Mouse (Mus musculus): Measurements from ENCODE around the gene Tmem200b. TPM values are rescaled to one million over a fixed set of nuclear protein-coding genes. Genes with fewer than 3 reads are reported as not detected.

Gene Tmem200b
- 0.18 TPM in 1 of 2 replicates, not detected in the other for polyA plus RNA-seq (2015; fragmentation: Nextera tagmentation; extraction: Ambion mirVana)

GRCm38 (mm10) chr4:131921461-131922346, at the start of gene Tmem200b:
Tmem200b (plus strand) TSS chr4:131921771.
- Histone ChIP-seq H3K27me3 (ENCODE audit: control insufficient read depth, insufficient read depth, low read depth, low read length) (peaks cover 58% of the 10 kb centered on the region), H3K27ac (ENCODE audit: low read length) (no peak within 1 kb of the TSS), H3K9me3 (replicated peaks; ENCODE audit: control insufficient read depth, low read length, poor library complexity, severe bottlenecking) (no peaks in the 10 kb centered on the region), H3K36me3 (ENCODE audit: control insufficient read depth, insufficient read depth, low read length) (peaks cover 7% of the 10 kb centered on the region), H3K4me2 (ENCODE audit: low read length) (peak within 1 kb of the TSS; percentile 74), H3K4me1 (ENCODE audit: control insufficient read depth, insufficient read depth, low read length) (peaks cover 16% of the 10 kb centered on the region), H3K4me3 (ENCODE audit: low read depth, low read length) (peak within 1 kb of the TSS; percentile 43), H3K9ac (ENCODE audit: low read depth, low read length) (peak within 1 kb of the TSS; percentile 64)
- ATAC-seq: no peak
- WGBS: 2% methylated on average over 102 of the region's 130 CpGs

- no peaks in the 10 kb centered on the region for H3K36me3 ChIP-seq (ENCODE audit: control insufficient read depth, insufficient read depth, low read length)
- WGBS: 10% methylated on average over 11 of the region's 11 CpGs
- H3K9ac ChIP-seq (ENCODE audit: low read depth, low read length): peak overlapping the region; percentile 70
- peaks cover 30% of the 10 kb centered on the region for H3K4me1 ChIP-seq (ENCODE audit: control insufficient read depth, insufficient read depth, low read length)
- H3K9me3 ChIP-seq (replicated peaks; ENCODE audit: control insufficient read depth, low read length, poor library complexity, severe bottlenecking): no peaks in the 10 kb centered on the region
- peak overlapping the region; percentile 73 for H3K4me2 ChIP-seq (ENCODE audit: low read length)
- H3K27ac ChIP-seq (ENCODE audit: low read length): peak overlapping the region; percentile 78
- H3K27me3 ChIP-seq (ENCODE audit: control insufficient read depth, insufficient read depth, low read depth, low read length): no peaks in the 10 kb centered on the region
- peak overlapping the region; percentile 97 for H3K4me3 ChIP-seq (ENCODE audit: low read depth, low read length)
- ATAC-seq: peak; percentile 62
These were observed 48.8 kb upstream of the Tmem200b start for GRCm38 (mm10) chr4:131872672-131873292.

DNA sequence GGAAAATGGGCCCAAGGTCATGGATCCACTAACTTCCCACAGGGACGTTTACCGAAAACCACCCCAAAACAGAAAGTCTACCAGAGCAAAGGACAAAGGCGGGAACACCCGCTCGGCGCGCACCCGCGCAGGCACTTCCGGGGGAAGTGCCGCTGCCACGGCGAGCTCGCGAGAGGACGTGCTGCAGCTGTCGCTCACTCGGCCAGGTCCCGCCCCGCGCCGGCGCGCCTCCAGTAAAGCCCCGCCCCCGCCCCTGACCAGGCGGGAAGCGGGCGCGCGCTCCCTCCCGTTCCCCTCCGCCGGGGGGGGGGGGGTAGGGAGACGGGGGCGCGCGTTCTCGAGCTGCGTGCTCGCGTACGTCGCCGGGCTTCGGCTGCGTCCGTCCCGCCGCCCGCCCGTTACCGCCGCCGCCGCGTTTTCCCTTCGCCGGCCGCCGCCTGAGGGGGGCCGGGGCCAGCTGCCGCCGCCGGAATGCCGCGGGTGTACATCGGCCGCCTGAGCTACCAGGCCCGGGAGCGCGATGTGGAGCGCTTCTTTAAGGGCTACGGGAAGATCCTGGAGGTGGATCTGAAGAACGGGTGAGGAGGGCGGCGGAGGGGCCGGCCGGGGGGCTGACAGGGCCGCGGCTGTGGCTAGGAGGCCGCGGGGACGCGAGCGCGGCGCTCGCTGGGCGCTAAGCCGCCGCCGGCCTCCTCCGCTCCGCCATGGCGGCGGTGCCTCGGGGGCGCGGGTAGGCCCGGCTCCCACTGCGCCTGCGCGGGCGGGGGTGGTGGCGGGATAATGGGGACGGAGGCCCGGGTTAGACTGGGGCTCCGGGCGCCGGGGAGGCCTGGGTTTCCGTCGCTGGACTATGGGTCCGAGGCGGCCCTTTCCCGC, 48.0 kb upstream of the Tmem200b start, which contains the start of gene Srsf4:
Srsf4 (plus strand) TSS at position 325 of the 876 bp plus-strand sequence.
- under 1% methylated on average over 67 of the region's 116 CpGs for WGBS
- H3K36me3 ChIP-seq (ENCODE audit: control insufficient read depth, insufficient read depth, low read length): no peaks in the 10 kb centered on the region
- peak within 1 kb of the TSS; percentile 97 for H3K4me3 ChIP-seq (ENCODE audit: low read depth, low read length)

GRCm38 (mm10) chr4:131874169-131874536, 47.4 kb upstream of the Tmem200b start:
- Histone ChIP-seq H3K9ac (ENCODE audit: low read depth, low read length) (peak overlapping the region; percentile 100), H3K4me2 (ENCODE audit: low read length) (peak overlapping the region; percentile 68), H3K4me3 (ENCODE audit: low read depth, low read length) (peak overlapping the region; percentile 97), H3K27ac (ENCODE audit: low read length) (peak overlapping the region; percentile 100), H3K4me1 (ENCODE audit: control insufficient read depth, insufficient read depth, low read length) (peaks cover 36% of the 10 kb centered on the region), H3K36me3 (ENCODE audit: control insufficient read depth, insufficient read depth, low read length) (no peaks in the 10 kb centered on the region), H3K27me3 (ENCODE audit: control insufficient read depth, insufficient read depth, low read depth, low read length) (no peaks in the 10 kb centered on the region), H3K9me3 (replicated peaks; ENCODE audit: control insufficient read depth, low read length, poor library complexity, severe bottlenecking) (no peaks in the 10 kb centered on the region)
- ATAC-seq: no peak
- WGBS: under 1% methylated on average over 20 of the region's 20 CpGs

More for the DNA sequence above, 48.0 kb upstream of the Tmem200b start, which contains the start of gene Srsf4:
- peak; percentile 93 for ATAC-seq
- H3K4me2 ChIP-seq (ENCODE audit: low read length): peak within 1 kb of the TSS; percentile 73
- peak within 1 kb of the TSS; percentile 100 for H3K27ac ChIP-seq (ENCODE audit: low read length)
- H3K9ac ChIP-seq (ENCODE audit: low read depth, low read length): peak within 1 kb of the TSS; percentile 100
- no peaks in the 10 kb centered on the region for H3K27me3 ChIP-seq (ENCODE audit: control insufficient read depth, insufficient read depth, low read depth, low read length)
- H3K9me3 ChIP-seq (replicated peaks; ENCODE audit: control insufficient read depth, low read length, poor library complexity, severe bottlenecking): no peaks in the 10 kb centered on the region
- peaks cover 34% of the 10 kb centered on the region for H3K4me1 ChIP-seq (ENCODE audit: control insufficient read depth, insufficient read depth, low read length)

GRCm38 (mm10) chr4:131874567-131874966, 47.0 kb upstream of the Tmem200b start:
- Histone ChIP-seq H3K27ac (ENCODE audit: low read length) (no peak overlapping the region), H3K9ac (ENCODE audit: low read depth, low read length) (peak overlapping the region; percentile 100), H3K9me3 (replicated peaks; ENCODE audit: control insufficient read depth, low read length, poor library complexity, severe bottlenecking) (no peaks in the 10 kb centered on the region), H3K4me3 (ENCODE audit: low read depth, low read length) (peak overlapping the region; percentile 97), H3K27me3 (ENCODE audit: control insufficient read depth, insufficient read depth, low read depth, low read length) (no peaks in the 10 kb centered on the region), H3K36me3 (ENCODE audit: control insufficient read depth, insufficient read depth, low read length) (no peaks in the 10 kb centered on the region), H3K4me2 (ENCODE audit: low read length) (peak overlapping the region; percentile 68), H3K4me1 (ENCODE audit: control insufficient read depth, insufficient read depth, low read length) (peaks cover 36% of the 10 kb centered on the region)
- WGBS: 4% methylated on average over 11 of the region's 11 CpGs
- no peak for ATAC-seq

GRCm38 (mm10) chr4:131875242-131875641, 46.3 kb upstream of the Tmem200b start:
- H3K4me1 ChIP-seq (ENCODE audit: control insufficient read depth, insufficient read depth, low read length): peaks cover 36% of the 10 kb centered on the region
- no peaks in the 10 kb centered on the region for H3K9me3 ChIP-seq (replicated peaks; ENCODE audit: control insufficient read depth, low read length, poor library complexity, severe bottlenecking)
- no peaks in the 10 kb centered on the region for H3K27me3 ChIP-seq (ENCODE audit: control insufficient read depth, insufficient read depth, low read depth, low read length)
- peak overlapping the region; percentile 100; the same call in 1 of the 2 replicates for H3K9ac ChIP-seq (ENCODE audit: low read depth, low read length)
- no peaks in the 10 kb centered on the region for H3K36me3 ChIP-seq (ENCODE audit: control insufficient read depth, insufficient read depth, low read length)
- ATAC-seq: no peak
- no peak overlapping the region for H3K27ac ChIP-seq (ENCODE audit: low read length)
- peak overlapping the region; percentile 68 for H3K4me2 ChIP-seq (ENCODE audit: low read length)
- WGBS: 40% methylated on average over 3 of the region's 3 CpGs
- peak overlapping the region; percentile 97 for H3K4me3 ChIP-seq (ENCODE audit: low read depth, low read length)

- Histone ChIP-seq H3K9ac (ENCODE audit: low read depth, low read length) (0 out of 2 replicates have a peak overlapping the region, but pooled peaks have one; percentile 7), H3K27me3 (ENCODE audit: control insufficient read depth, insufficient read depth, low read depth, low read length) (no peaks in the 10 kb centered on the region), H3K36me3 (ENCODE audit: control insufficient read depth, insufficient read depth, low read length) (no peaks in the 10 kb centered on the region), H3K4me1 (ENCODE audit: control insufficient read depth, insufficient read depth, low read length) (peaks cover 41% of the 10 kb centered on the region), H3K27ac (ENCODE audit: low read length) (no peak overlapping the region), H3K4me3 (ENCODE audit: low read depth, low read length) (no peak overlapping the region), H3K9me3 (replicated peaks; ENCODE audit: control insufficient read depth, low read length, poor library complexity, severe bottlenecking) (no peaks in the 10 kb centered on the region), H3K4me2 (ENCODE audit: low read length) (0 out of 2 replicates have a peak overlapping the region, but pooled peaks have one; percentile 11)
- no peak for ATAC-seq
- 52% methylated on average over 2 of the region's 2 CpGs for WGBS
These were observed 44.7 kb upstream of the Tmem200b start for GRCm38 (mm10) chr4:131876836-131877235.

DNA sequence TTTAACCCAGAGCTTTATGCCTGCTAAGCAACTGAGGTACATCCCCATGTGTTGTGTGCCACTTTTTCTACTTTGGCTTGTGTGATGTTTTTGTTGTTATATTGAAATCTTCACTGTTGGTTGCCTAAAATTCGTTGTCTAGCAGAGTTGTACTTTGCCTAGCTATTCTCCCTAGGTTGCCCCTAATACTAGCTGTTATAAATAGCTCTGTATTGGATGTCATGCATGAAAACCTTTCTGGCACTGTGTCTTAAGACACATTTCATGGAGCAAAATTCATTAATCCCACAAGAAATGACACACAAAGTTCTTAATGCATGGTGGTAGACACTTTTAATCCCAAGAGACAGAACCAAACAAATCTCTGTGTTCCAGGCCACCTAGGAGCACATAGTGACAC, 41.9 kb upstream of the Tmem200b start:
- Histone ChIP-seq H3K4me1 (ENCODE audit: control insufficient read depth, insufficient read depth, low read length) (peaks cover 45% of the 10 kb centered on the region), H3K4me2 (ENCODE audit: low read length) (no peak overlapping the region), H3K36me3 (ENCODE audit: control insufficient read depth, insufficient read depth, low read length) (no peaks in the 10 kb centered on the region), H3K27me3 (ENCODE audit: control insufficient read depth, insufficient read depth, low read depth, low read length) (no peaks in the 10 kb centered on the region), H3K9me3 (replicated peaks; ENCODE audit: control insufficient read depth, low read length, poor library complexity, severe bottlenecking) (no peaks in the 10 kb centered on the region), H3K27ac (ENCODE audit: low read length) (no peak overlapping the region), H3K4me3 (ENCODE audit: low read depth, low read length) (no peak overlapping the region), H3K9ac (ENCODE audit: low read depth, low read length) (no peak overlapping the region)
- 66% methylated on average over 1 of the region's 1 CpGs for WGBS
- ATAC-seq: no peak

Data from midbrain, embryonic 16.5 days (tissue).